Mouse (Mus musculus) testis, postnatal 14 days (tissue): ENCODE measurements around the gene Hmcn2.

Experiments used
- DNase-seq: peaks from one replicate; pipeline ENCODE4 v3.0.0; 2021; ENCODE audit warnings: low spot score

Gene Hmcn2

GRCm38 (mm10) chr2:31477234-31478161, 163.3 kb downstream of the Hmcn2 start:
- DNase-seq: no peak

GRCm38 (mm10) chr2:31482914-31483575, 168.8 kb downstream of the Hmcn2 start:
- peak; percentile 74 for DNase-seq

- DNase-seq: peak; percentile 65
Observed at GRCm38 (mm10) chr2:31484187-31484586, 170.0 kb downstream of the Hmcn2 start.

- DNase-seq: no peak
Observed at GRCm38 (mm10) chr2:31489166-31489565, 175.0 kb downstream of the Hmcn2 start.

- no peak for DNase-seq
Observed at GRCm38 (mm10) chr2:31490556-31490955, 176.3 kb downstream of the Hmcn2 start.

- DNase-seq: no peak
Observed at GRCm38 (mm10) chr2:31492308-31492707, 178.1 kb downstream of the Hmcn2 start.

- DNase-seq: no peak
Observed at GRCm38 (mm10) chr2:31493243-31493642, 179.0 kb downstream of the Hmcn2 start.

- DNase-seq: no peak
Observed at GRCm38 (mm10) chr2:31494315-31494714, 180.1 kb downstream of the Hmcn2 start.

- DNase-seq: no peak
Observed at GRCm38 (mm10) chr2:31495046-31495476, 180.8 kb downstream of the Hmcn2 start.

GRCm38 (mm10) chr2:31496141-31496540, 181.9 kb downstream of the Hmcn2 start:
- DNase-seq: no peak

- no peak for DNase-seq
Observed at GRCm38 (mm10) chr2:31497113-31497512, 182.9 kb downstream of the Hmcn2 start.

GRCm38 (mm10) chr2:31497635-31498034, 183.4 kb downstream of the Hmcn2 start:
- no peak for DNase-seq

- no peak for DNase-seq
Observed at GRCm38 (mm10) chr2:31499327-31500291, 185.4 kb downstream of the Hmcn2 start.

- no peak for DNase-seq
Observed at GRCm38 (mm10) chr2:31500292-31501204, 186.3 kb downstream of the Hmcn2 start.

GRCm38 (mm10) chr2:31501448-31502130, 187.4 kb downstream of the Hmcn2 start:
- no peak for DNase-seq

GRCm38 (mm10) chr2:31502616-31503522, 188.7 kb downstream of the Hmcn2 start:
- DNase-seq: no peak

GRCm38 (mm10) chr2:31505472-31505871, 191.3 kb downstream of the Hmcn2 start:
- DNase-seq: no peak

GRCm38 (mm10) chr2:31508851-31509250, 194.6 kb downstream of the Hmcn2 start:
- DNase-seq: no peak
